Mouse (Mus musculus): Measurements from ENCODE around the gene Igfbp2. TPM values are rescaled to one million over a fixed set of nuclear protein-coding genes. Genes with fewer than 3 reads are reported as not detected.

Gene Igfbp2
- polyA plus RNA-seq, 1 experiment from 2014 or later: 469 TPM

DNA sequence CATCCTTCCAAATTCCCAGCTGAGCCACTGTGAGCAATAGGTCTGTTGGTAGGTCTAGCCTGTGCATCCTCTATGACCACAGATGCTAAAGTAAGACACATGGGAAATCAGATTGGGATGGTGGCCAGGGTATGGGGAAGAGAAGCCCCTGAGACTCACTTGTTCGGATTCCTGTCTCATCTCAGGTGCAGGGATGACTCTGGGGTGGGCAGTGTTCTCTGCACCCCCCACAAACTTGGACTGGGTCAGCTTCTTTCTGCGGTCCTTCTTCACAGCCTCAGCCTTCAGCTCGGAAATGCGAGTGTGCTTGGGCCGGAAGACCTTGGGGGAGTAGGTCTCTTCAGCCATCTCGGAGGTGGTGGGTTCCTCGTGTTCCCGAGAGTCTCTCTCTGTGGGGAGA lies 39.4 kb downstream of the Igfbp2 start:
- no peak overlapping the region for H3K27ac ChIP-seq (ENCODE audit: low read depth, low read length)
- H3K9ac ChIP-seq (ENCODE audit: low read depth, low read length): no peak overlapping the region
- no peak overlapping the region for H3K4me3 ChIP-seq (ENCODE audit: low read length)
- H3K27me3 ChIP-seq (replicated peaks; ENCODE audit: control insufficient read depth, insufficient read depth, low read length): no peaks in the 10 kb centered on the region
- peaks cover 11% of the 10 kb centered on the region for H3K4me1 ChIP-seq (ENCODE audit: control insufficient read depth, insufficient read depth, low read depth, low read length)
- ATAC-seq: no peak
- H3K36me3 ChIP-seq (ENCODE audit: control insufficient read depth, insufficient read depth, low read length): no peaks in the 10 kb centered on the region
- 90% methylated on average over 8 of the region's 8 CpGs for WGBS
- no peak overlapping the region for H3K4me2 ChIP-seq (ENCODE audit: low read length)
- H3K9me3 ChIP-seq (ENCODE audit: control insufficient read depth, low read length): no peaks in the 10 kb centered on the region

- H3K4me2 ChIP-seq (ENCODE audit: low read length): no peak overlapping the region
- H3K9ac ChIP-seq (ENCODE audit: low read depth, low read length): no peak overlapping the region
- peaks cover 9% of the 10 kb centered on the region for H3K4me1 ChIP-seq (ENCODE audit: control insufficient read depth, insufficient read depth, low read depth, low read length)
- H3K4me3 ChIP-seq (ENCODE audit: low read length): no peak overlapping the region
- WGBS: 81% methylated on average over 3 of the region's 3 CpGs
- H3K27me3 ChIP-seq (replicated peaks; ENCODE audit: control insufficient read depth, insufficient read depth, low read length): no peaks in the 10 kb centered on the region
- H3K9me3 ChIP-seq (ENCODE audit: control insufficient read depth, low read length): no peaks in the 10 kb centered on the region
- no peaks in the 10 kb centered on the region for H3K36me3 ChIP-seq (ENCODE audit: control insufficient read depth, insufficient read depth, low read length)
- ATAC-seq: no peak
- H3K27ac ChIP-seq (ENCODE audit: low read depth, low read length): no peak overlapping the region
Measured at GRCm38 (mm10) chr1:72864272-72864671, 40.0 kb downstream of the Igfbp2 start.

- no peaks in the 10 kb centered on the region for H3K36me3 ChIP-seq (ENCODE audit: control insufficient read depth, insufficient read depth, low read length)
- no peaks in the 10 kb centered on the region for H3K27me3 ChIP-seq (replicated peaks; ENCODE audit: control insufficient read depth, insufficient read depth, low read length)
- H3K9ac ChIP-seq (ENCODE audit: low read depth, low read length): peak overlapping the region; percentile 18; the same call in 1 of the 2 replicates
- H3K27ac ChIP-seq (ENCODE audit: low read depth, low read length): no peak overlapping the region
- 13% methylated on average over 6 of the region's 6 CpGs for WGBS
- H3K9me3 ChIP-seq (ENCODE audit: control insufficient read depth, low read length): no peaks in the 10 kb centered on the region
- peak; percentile 51 for ATAC-seq
- peaks cover 19% of the 10 kb centered on the region for H3K4me1 ChIP-seq (ENCODE audit: control insufficient read depth, insufficient read depth, low read depth, low read length)
- no peak overlapping the region for H3K4me3 ChIP-seq (ENCODE audit: low read length)
- peak overlapping the region; percentile 14; the same call in 1 of the 2 replicates for H3K4me2 ChIP-seq (ENCODE audit: low read length)
Measured at GRCm38 (mm10) chr1:72865900-72866299, 41.6 kb downstream of the Igfbp2 start.

DNA sequence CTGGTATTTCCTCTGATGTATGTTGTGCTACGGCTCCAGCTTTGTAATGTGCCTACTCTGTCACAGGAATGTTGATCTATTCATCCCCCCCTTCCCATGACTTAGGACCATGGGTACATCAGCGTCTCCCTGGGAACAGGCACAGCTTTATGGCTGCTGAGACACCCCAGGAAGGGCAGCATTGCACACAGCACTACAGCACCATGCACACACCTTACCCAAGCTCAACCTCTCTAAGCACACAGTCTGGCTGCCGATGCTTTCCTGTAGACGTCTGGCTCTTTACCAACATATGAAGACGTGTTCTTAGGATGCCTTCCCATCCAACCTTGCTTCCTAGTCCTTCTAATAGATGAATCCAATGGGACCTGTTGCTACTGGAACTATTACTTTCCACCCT lies 42.1 kb downstream of the Igfbp2 start:
- no peak overlapping the region for H3K4me3 ChIP-seq (ENCODE audit: low read length)
- no peaks in the 10 kb centered on the region for H3K9me3 ChIP-seq (ENCODE audit: control insufficient read depth, low read length)
- ATAC-seq: no peak
- H3K27ac ChIP-seq (ENCODE audit: low read depth, low read length): no peak overlapping the region
- H3K27me3 ChIP-seq (replicated peaks; ENCODE audit: control insufficient read depth, insufficient read depth, low read length): no peaks in the 10 kb centered on the region
- peaks cover 19% of the 10 kb centered on the region for H3K4me1 ChIP-seq (ENCODE audit: control insufficient read depth, insufficient read depth, low read depth, low read length)
- 52% methylated on average over 5 of the region's 5 CpGs for WGBS
- no peaks in the 10 kb centered on the region for H3K36me3 ChIP-seq (ENCODE audit: control insufficient read depth, insufficient read depth, low read length)
- H3K4me2 ChIP-seq (ENCODE audit: low read length): no peak overlapping the region
- H3K9ac ChIP-seq (ENCODE audit: low read depth, low read length): peak overlapping the region; percentile 18; the same call in 1 of the 2 replicates

GRCm38 (mm10) chr1:72867346-72867745 lies 43.0 kb downstream of the Igfbp2 start:
- Histone ChIP-seq H3K4me1 (ENCODE audit: control insufficient read depth, insufficient read depth, low read depth, low read length) (peaks cover 19% of the 10 kb centered on the region), H3K36me3 (ENCODE audit: control insufficient read depth, insufficient read depth, low read length) (no peaks in the 10 kb centered on the region), H3K4me3 (ENCODE audit: low read length) (no peak overlapping the region), H3K9ac (ENCODE audit: low read depth, low read length) (peak overlapping the region; percentile 24; the same call in 1 of the 2 replicates), H3K27me3 (replicated peaks; ENCODE audit: control insufficient read depth, insufficient read depth, low read length) (no peaks in the 10 kb centered on the region), H3K9me3 (ENCODE audit: control insufficient read depth, low read length) (no peaks in the 10 kb centered on the region), H3K4me2 (ENCODE audit: low read length) (no peak overlapping the region), H3K27ac (ENCODE audit: low read depth, low read length) (no peak overlapping the region)
- ATAC-seq: no peak
- WGBS: 44% methylated on average over 1 of the region's 1 CpGs

DNA sequence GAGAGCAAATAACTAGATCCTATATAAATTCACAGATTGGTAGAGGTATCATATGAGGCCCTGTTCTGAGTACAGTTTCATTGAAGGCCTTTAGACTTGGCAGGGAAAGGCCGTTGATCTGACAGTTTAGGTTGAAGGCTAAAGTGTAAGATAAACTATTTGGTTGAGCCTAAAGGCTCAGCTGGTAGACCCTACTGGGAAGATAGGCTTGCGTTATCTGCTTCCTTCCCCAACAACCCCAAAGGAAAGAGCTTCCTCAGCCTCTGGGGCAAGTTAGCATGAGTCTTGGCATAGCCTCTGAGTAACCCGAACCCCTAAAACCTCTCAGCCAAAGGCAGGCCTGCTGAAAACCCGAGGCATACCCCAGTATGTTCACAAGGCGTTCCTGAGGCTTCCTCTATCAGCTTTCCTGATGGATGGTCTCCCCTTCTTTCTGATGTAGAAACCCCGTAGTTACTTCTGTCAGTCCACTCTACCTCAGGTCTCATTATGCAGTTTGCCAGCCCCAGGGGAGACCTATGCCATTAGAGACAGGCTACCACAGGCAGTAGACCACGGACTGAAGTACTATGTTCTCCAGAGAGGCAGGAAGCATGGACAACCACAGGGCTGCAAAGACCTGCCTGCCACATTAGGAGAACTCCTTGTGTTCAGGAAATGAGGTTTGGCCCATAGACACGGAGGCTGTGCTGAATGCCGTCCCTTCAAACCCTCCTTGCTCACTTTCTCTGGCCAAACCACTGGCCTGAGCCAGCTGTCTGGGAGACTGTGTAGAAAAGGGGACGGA lies 44.3 kb downstream of the Igfbp2 start:
- no peak overlapping the region for H3K4me2 ChIP-seq (ENCODE audit: low read length)
- H3K4me1 ChIP-seq (ENCODE audit: control insufficient read depth, insufficient read depth, low read depth, low read length): peaks cover 19% of the 10 kb centered on the region
- no peak overlapping the region for H3K27ac ChIP-seq (ENCODE audit: low read depth, low read length)
- no peak for ATAC-seq
- no peaks in the 10 kb centered on the region for H3K27me3 ChIP-seq (replicated peaks; ENCODE audit: control insufficient read depth, insufficient read depth, low read length)
- WGBS: 77% methylated on average over 10 of the region's 10 CpGs
- H3K9me3 ChIP-seq (ENCODE audit: control insufficient read depth, low read length): no peaks in the 10 kb centered on the region
- no peak overlapping the region for H3K9ac ChIP-seq (ENCODE audit: low read depth, low read length)
- no peak overlapping the region for H3K4me3 ChIP-seq (ENCODE audit: low read length)
- H3K36me3 ChIP-seq (ENCODE audit: control insufficient read depth, insufficient read depth, low read length): no peaks in the 10 kb centered on the region

GRCm38 (mm10) chr1:72869275-72869674 lies 45.0 kb downstream of the Igfbp2 start:
- no peak for ATAC-seq
- peaks cover 19% of the 10 kb centered on the region for H3K4me1 ChIP-seq (ENCODE audit: control insufficient read depth, insufficient read depth, low read depth, low read length)
- no peak overlapping the region for H3K4me3 ChIP-seq (ENCODE audit: low read length)
- no peak overlapping the region; the same call in 1 of the 2 replicates for H3K4me2 ChIP-seq (ENCODE audit: low read length)
- H3K27ac ChIP-seq (ENCODE audit: low read depth, low read length): no peak overlapping the region
- no peak overlapping the region for H3K9ac ChIP-seq (ENCODE audit: low read depth, low read length)
- no peaks in the 10 kb centered on the region for H3K27me3 ChIP-seq (replicated peaks; ENCODE audit: control insufficient read depth, insufficient read depth, low read length)
- H3K36me3 ChIP-seq (ENCODE audit: control insufficient read depth, insufficient read depth, low read length): no peaks in the 10 kb centered on the region
- no peaks in the 10 kb centered on the region for H3K9me3 ChIP-seq (ENCODE audit: control insufficient read depth, low read length)

DNA sequence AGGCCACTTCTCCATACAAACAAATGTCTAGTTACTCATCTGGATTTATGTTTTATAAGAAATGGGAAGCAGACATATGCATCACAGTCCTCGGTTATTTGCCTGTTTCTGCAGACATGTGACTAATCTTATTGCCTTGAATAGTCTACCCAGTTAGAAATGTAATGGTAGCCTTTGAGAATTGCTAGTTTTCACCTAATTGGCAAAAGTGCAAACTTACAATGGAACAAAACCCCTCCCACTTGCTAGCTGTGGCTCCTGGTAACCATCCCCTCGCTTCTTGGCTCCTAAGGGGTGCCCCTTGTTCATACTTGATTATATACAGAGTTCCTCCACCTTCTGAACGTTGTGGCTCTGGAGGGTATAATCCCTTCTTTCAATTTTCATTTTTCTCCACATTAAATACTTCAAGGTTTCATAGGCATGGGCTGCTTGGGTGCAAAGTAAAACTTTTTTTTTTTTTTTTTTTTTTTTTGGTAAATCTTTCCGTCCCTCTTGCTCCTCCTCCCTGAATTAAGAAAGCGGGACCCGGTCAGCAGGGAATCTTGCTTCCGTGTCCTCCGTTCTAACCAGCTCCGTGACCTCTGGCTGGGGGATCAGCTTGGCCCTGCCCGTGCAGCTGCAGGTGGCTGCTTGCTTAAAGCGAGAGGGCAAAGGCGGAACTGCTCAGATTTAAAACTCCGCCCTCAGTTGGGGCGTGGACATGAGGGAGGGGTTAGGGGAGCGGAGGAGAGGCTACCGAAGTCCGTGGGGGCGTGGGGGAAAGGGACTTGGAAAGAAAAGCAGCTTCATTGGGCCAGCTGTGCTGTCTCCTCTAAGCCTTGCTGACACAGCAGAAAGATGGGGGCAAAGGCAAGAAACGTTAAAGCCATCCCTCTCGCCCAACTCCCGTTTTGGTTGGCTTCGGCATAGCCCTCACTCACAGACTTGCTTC lies 45.6 kb downstream of the Igfbp2 start:
- no peaks in the 10 kb centered on the region for H3K27me3 ChIP-seq (replicated peaks; ENCODE audit: control insufficient read depth, insufficient read depth, low read length)
- peak overlapping the region; percentile 84 for H3K4me2 ChIP-seq (ENCODE audit: low read length)
- H3K9me3 ChIP-seq (ENCODE audit: control insufficient read depth, low read length): no peaks in the 10 kb centered on the region
- H3K27ac ChIP-seq (ENCODE audit: low read depth, low read length): peak overlapping the region; percentile 87
- H3K4me3 ChIP-seq (ENCODE audit: low read length): peak overlapping the region; percentile 58
- H3K36me3 ChIP-seq (ENCODE audit: control insufficient read depth, insufficient read depth, low read length): no peaks in the 10 kb centered on the region
- peak overlapping the region; percentile 55 for H3K9ac ChIP-seq (ENCODE audit: low read depth, low read length)
- peak; percentile 19; the same call in 1 of the 2 replicates for ATAC-seq
- 4% methylated on average over 22 of the region's 22 CpGs for WGBS
- H3K4me1 ChIP-seq (ENCODE audit: control insufficient read depth, insufficient read depth, low read depth, low read length): peaks cover 26% of the 10 kb centered on the region

All from hindbrain, embryonic 16.5 days (tissue).